Mouse (Mus musculus) testis, adult 2 months (tissue): ENCODE data around the gene Alyref2.

Experiments
- CTCF ChIP-seq: fragments of 200-500 bp; IDR thresholded peaks from 2 replicates; pipeline ENCODE4 v1.5.1; 2012; ENCODE audit warnings: low read depth, mild to moderate bottlenecking, inconsistent platforms, low read length, moderate library complexity; ENCODE audit not compliant: control insufficient read depth, insufficient read depth, insufficient replicate concordance
- POLR2A ChIP-seq: fragments of 200-500 bp; IDR thresholded peaks from 2 replicates; pipeline ENCODE4 v1.6.1; 2012; ENCODE audit warnings: low read depth, mild to moderate bottlenecking, inconsistent platforms, low read length, moderate library complexity; ENCODE audit not compliant: control insufficient read depth

- TF ChIP-seq CTCF (no peak), POLR2A (no peak)
Observed at GRCm38 (mm10) chr1:171454926-171455325, 48.4 kb upstream of the Alyref2 start.
